Mouse (Mus musculus) forebrain, embryonic 15.5 days (tissue): ENCODE measurements at regions not wholly inside any gene's neighbourhood (a gene's known extent, or its start where the extent isn't known, plus 50 kb on each side); places are given as distances from the start of the nearest gene placed in this dataset.

ENCODE experiments used
- ATAC-seq: fragments of 200-750 bp; cut with Nextera tagmentation; replicated peaks from 2 replicates; pipeline ENCODE4 v1.8.0; 2017; ENCODE audit warnings: mild to moderate bottlenecking, moderate TSS enrichment, moderate library complexity
- H3K27ac ChIP-seq: fragments of 300-500 bp; sonication (generic); replicated peaks from 2 replicates; pipeline ENCODE4 v1.5.1; 2015; ENCODE audit warnings: mild to moderate bottlenecking, inconsistent platforms
- H3K27me3 ChIP-seq: fragments of 300-500 bp; sonication (generic); 2 replicates; pipeline ENCODE4 v1.6.1; 2015; ENCODE audit warnings: inconsistent platforms
- H3K36me3 ChIP-seq: fragments of 300-500 bp; sonication (generic); 2 replicates; pipeline ENCODE4 v1.6.1; 2015; ENCODE audit warnings: mild to moderate bottlenecking, inconsistent platforms
- H3K4me1 ChIP-seq: fragments of 300-500 bp; sonication (generic); 2 replicates; pipeline ENCODE4 v1.6.1; 2015; ENCODE audit warnings: inconsistent platforms
- H3K4me2 ChIP-seq: fragments of 300-500 bp; sonication (generic); replicated peaks from 2 replicates; pipeline ENCODE4 v1.6.1; 2015; ENCODE audit warnings: mild to moderate bottlenecking, inconsistent platforms
- H3K4me3 ChIP-seq: fragments of 300-500 bp; sonication (generic); 2 replicates; pipeline ENCODE4 v1.5.1; 2015; ENCODE audit warnings: mild to moderate bottlenecking, inconsistent platforms
- H3K9ac ChIP-seq: fragments of 300-500 bp; sonication (generic); replicated peaks from 2 replicates; pipeline ENCODE4 v1.6.1; 2015; ENCODE audit warnings: mild to moderate bottlenecking, inconsistent platforms
- H3K9me3 ChIP-seq: fragments of 300-500 bp; sonication (generic); 2 replicates; pipeline ENCODE4 v1.6.1; 2016; ENCODE audit warnings: inconsistent platforms
- WGBS: fragments of 180-500 bp; shearing (Covaris S2); methylation state at CpG from one replicate; pipeline ENCODE4 v1.1.7; 2015; ENCODE audit warnings: mixed read lengths; 5-methylcytosine and 5-hydroxymethylcytosine counted together

DNA sequence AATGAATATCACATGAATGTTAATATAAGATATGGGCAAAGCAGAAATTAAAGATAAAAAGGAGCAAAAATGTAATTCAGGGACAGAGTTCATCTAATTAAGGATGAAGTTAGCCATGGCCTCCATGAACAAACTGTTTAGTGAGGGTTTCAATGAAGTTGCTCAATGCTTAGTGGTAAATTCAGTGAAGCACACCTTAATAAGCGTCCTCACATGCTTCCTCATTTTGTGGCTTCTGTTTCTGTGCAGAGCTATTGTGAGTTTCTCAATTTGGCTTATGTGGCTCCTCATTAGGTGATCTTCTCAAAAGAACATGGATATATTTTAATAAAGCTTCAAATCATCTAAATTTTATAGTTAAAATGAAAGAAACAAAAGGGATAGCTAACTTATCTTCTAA, 1174.8 kb upstream of the Slc10a2 start:
- Histone ChIP-seq H3K27me3 (no peaks in the 10 kb centered on the region), H3K9me3 (no peaks in the 10 kb centered on the region), H3K4me1 (no peaks in the 10 kb centered on the region), H3K9ac (no peak overlapping the region), H3K4me3 (no peak overlapping the region), H3K36me3 (no peaks in the 10 kb centered on the region), H3K4me2 (no peak overlapping the region), H3K27ac (no peak overlapping the region)
- 73% methylated on average over 1 of the region's 1 CpGs for WGBS
- no peak for ATAC-seq
